Mouse (Mus musculus): ENCODE measurements at regions not wholly inside any gene's neighbourhood (a gene's known extent, or its start where the extent isn't known, plus 50 kb on each side); places are given as distances from the start of the nearest gene placed in this dataset.

DNA sequence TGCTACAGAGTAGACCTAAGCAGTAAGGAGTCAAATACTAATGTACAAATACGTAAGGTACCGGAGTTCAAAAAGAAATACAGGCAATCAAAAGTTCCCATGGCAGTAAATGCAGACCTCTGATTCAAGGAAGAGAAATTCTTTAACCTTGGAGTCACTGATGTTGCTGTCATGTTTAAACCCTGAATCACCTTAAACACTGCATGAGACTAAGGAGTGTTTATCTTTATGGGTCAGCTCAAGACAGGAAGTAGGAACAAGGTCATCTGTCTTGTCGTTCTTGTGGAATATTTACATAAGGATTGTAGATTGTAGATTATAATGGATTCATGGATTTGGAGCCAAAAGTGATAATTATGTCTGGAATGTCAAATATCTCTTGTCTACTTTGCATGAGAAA is 1708.7 kb upstream of the Slc10a2 start:
- DNase-seq (ENCODE audit: low read depth): no peak

DNA sequence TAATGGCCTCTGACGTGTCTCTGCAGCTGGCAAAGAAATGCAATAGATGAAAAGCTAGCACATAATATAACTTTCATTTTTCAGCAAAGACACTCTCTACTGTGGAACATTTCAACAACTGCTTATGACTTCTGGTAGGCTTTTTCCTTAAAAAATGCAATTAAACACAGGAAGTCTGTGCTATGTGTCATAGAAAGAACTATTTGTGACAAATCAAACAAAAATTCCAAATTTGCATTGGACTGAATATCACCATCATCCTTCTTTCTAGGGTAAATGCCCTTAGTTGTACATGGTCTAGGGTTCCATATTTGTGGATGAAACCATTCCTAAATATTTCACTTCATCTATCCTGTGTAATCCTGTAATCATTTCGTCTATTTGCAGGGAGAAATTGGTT is 1702.0 kb upstream of the Slc10a2 start:
- DNase-seq (ENCODE audit: low read depth): no peak

DNA sequence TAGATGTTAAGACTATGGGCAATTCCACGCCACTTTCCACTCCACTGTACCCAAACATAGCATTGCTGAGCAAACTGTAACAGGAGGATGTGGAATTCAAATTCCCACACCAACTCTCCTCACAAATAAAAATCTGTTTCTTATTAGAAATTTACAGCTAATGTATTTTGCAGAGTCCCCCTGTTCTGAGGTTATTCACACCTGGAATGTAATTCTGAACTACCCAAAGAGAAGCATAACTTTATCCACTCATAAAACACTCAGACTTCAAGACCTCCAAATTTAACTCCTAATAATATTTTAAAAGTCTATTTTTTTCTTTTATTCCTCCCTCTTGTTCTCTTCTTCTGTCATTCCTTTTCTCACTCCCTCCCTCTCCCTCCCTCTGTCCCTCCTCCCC is 1698.0 kb upstream of the Slc10a2 start:
- no peak for DNase-seq (ENCODE audit: low read depth)

DNA sequence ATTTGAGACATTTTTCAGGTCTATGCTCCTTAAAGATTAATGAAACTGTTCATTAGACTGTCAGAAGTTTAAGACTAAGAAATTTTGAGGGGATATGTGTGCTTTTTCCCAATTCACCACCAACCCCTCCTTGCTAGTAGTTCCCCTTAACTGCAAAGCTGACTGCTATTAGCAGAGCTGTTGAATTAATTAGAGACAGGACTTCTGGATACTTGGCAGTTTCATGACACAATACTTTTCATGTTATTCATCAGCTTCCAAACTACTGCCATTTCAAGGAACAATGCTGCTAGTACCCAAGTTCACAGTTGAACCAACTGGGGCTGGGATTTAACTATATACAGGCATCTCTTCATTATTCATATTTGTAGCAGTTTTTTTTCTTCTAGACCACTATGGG is 1695.9 kb upstream of the Slc10a2 start:
- no peak for DNase-seq (ENCODE audit: low read depth)

DNA sequence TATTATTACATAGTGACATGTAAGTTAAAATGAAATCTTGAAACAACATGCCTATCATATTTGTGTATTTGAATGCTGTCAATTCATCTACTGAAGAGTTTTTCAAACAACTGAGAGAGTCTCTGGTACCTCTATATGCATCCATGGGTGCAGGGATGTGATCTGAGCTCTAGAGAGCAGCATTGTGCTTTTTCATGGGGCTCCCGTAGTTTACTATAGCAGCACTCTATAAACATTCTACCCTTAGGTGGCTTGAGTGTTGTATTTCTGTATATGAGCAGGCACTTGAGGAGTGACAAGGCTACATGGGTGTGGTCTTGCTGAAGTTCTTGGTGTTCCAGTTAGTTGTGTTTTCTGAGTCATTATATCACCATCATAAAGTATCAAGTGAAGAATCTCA is 1683.9 kb upstream of the Slc10a2 start:
- DNase-seq (ENCODE audit: low read depth): no peak

DNA sequence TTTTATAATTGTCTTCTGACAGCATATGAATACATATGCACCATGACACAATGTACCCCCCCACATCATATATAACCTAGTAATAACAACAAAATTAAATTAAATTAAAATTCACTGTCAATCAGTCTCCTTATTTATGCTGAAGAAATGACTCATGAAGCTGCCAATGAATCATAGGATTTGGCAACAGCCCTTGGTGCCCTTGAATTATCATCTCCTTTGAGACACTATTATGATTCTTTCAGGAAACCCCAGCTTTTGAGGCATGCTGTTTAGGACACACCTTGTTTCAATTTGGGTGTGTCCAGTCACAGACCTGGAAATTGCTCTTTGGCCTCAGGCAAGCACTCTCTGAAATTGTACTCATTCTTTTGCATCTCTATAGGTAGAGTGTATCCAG is 1675.8 kb upstream of the Slc10a2 start:
- no peak for DNase-seq (ENCODE audit: low read depth)

DNA sequence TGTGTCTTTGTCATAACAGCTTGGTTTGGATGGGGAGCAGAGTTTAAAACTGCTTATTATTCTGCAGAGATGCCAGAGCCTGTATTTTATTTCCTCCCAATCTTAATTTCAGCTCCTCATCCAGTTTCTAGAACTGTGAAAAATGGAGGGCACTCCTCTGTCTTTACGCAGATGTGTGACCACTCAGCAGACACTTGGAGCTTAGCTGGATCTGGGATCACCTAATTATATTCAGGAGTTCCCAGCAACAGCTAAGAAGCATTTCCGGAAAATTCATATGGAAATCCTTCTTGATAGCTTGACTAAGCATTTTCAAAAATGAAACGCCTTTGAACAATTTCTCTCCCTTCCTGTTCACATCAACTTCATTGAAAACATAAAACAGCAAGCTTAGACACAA is 1670.0 kb upstream of the Slc10a2 start:
- no peak for DNase-seq (ENCODE audit: low read depth)

DNA sequence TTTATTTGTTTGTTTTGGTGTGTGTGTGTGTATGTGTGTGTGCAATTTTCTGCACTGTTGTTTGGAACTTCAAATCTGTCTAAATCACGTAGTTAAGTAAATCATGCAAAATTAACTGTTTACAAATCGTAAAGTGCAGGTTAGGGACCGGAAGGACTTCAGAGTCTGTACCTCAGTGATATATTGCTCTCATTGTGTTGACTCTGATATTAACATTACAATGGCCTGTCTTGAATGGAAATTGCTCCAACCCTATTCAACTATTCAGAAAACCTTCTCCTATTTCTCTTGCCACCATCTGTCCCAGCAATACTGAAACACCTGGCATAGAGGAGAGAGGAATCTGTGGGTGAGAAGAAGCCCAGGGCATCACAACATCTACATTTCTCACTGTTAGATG is 1624.4 kb upstream of the Slc10a2 start:
- DNase-seq (ENCODE audit: low read depth): no peak

DNA sequence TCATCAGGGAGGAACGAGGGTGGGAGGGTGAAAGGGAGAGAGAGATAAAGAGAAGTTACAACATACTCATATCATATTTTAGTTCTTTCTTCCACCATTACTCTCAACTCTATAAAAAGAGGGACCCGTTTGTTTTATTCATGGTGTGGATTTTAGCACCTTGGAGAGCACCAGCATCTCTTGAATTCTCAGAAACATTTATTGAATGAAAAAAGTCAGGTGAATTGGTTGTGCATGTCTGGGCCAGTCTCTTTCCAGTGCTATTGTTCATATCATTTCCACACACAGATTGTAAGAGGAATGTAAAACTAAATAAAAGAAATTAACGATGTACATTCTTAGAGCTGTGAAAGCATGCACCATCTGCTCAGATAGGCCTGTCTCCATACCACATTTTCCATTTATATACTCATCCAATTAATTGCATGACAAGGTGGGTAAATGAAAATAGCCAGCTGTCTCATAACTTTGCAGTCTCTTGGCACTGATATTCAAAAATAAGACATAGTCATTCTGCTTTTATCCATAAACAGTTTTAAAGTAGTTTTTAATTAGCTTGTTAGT is 1603.8 kb upstream of the Slc10a2 start:
- DNase-seq (ENCODE audit: low read depth): no peak

DNA sequence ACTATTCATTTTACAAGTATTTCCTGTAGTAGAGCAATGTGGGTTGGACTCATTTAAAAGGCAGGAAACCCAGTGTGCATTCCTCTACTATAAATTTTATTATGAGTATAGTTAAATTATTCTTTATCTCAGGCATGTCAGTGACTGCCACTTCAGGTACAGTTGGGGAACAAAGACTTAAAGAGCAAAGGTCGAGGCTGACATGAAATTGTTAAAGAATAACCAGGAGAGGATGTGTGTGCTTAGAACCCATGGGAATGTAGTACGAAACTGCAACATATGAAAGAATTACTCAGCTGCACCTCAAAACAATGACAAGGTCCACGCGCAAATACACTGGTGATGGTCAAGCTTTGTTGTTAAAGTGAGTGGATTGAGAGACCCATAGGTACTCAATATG is 1583.4 kb upstream of the Slc10a2 start:
- no peak for DNase-seq (ENCODE audit: low read depth)

DNA sequence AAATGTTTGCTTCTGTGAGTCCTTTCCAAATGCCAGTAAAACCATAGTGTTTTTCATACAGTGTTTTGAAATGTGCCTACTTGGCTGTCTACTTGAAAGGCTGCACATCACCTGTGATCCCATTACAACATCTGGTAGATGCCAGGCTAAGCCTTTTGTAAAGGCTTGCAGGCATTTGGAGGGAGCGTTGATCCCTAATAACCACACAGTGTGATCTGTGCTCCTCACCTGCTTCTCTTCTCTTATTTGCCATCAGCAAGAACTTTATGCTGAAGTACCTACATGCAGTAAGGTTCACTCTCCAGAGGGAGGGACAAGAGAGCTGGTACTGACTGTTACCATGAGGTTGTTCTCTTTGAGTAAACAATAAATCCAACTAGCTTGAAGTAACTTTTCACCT is 1553.7 kb upstream of the Slc10a2 start:
- no peak for DNase-seq (ENCODE audit: low read depth)

DNA sequence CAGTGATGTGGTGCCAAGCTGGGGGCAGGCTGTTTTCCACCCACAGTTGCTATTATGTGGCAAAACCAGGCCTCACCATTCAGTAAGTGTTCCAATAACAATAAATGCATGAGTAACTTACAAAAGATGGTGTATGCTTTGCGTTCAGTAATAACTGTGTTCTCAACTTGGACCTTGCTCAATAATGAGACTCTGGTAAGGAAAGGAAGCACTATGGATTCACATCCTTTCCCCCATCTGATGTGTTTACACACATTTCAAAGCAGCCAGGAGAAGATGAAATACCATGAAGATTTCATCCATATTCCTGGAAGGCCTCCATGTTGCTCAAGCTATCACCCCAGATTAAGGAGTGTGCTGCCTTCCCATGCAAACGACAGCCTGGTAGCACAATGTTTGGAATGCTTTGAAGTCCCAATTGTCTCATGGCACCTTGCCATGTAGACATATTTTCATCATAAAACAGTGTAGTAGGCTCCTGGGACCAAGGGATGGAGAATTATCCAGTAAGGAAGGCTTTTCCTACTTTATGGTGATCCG is 1552.4 kb upstream of the Slc10a2 start:
- DNase-seq (ENCODE audit: low read depth): no peak

DNA sequence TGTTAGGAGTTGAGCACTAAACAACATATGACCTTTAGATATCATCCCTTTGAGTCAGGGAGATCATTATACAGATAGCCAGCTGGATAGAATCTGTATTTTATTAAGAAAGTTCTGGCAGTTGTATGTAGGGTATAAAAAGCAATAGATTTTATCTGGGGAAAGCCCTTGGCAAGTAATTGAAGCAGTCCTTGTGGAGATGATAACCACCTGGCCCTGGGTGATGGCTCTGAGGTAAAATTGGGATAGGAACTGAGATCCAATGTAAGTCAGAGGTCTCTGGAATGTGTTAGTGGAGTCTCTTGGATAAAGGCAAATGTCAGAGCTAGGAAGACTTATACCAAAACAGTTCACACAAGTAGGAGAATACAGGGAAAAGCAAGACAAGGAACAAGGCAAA is 1547.0 kb upstream of the Slc10a2 start:
- DNase-seq (ENCODE audit: low read depth): no peak

DNA sequence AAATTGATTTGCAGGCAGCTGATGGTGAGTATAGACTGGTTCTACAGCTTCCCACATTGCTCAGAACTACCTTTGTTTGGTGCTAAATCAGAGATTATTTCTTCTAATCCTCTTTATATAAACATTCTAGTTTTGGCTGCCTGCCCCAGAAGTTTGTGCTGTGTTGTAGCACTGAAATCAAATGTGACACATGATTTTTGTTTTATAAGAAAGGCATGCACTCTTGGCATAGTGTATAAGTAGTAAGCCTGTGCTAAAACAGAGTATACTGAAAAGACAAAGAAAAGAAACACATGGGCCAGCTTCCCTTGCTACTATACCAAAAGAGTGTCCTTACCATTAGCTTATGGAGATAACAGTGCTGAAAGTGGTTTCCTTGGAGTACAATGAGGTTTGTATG is 1542.9 kb upstream of the Slc10a2 start:
- DNase-seq (ENCODE audit: low read depth): no peak

DNA sequence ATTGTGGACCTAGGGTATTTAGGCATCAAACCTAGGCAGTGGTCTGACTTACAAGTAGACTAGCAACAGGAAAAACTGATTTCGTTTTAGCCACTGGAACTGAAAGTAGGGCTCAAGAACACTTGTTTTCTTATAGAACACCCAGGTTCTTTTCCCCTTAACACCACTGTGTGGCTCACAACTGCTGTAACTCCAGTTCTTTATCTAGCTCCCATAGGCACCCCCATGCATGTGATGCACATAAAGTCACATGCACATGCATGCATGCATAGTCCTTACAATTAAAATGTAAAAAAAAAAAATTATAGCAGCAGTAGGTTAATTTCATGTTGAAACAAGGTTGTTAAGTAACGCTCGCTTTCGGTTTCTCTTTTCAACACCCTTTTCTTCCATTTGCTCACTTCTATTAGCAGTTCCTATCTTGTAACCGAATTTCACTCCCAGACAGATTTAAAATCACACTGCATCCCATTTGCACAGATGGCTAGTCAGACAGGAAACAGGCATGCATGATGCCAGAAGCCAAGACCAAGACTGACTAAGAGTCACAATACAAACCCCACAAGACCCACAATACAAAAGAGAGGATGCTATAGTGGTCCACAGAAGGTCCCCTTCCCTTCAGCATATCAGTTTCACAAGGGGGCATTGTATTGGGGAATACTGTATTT is 1540.3 kb upstream of the Slc10a2 start:
- DNase-seq (ENCODE audit: low read depth): no peak

DNA sequence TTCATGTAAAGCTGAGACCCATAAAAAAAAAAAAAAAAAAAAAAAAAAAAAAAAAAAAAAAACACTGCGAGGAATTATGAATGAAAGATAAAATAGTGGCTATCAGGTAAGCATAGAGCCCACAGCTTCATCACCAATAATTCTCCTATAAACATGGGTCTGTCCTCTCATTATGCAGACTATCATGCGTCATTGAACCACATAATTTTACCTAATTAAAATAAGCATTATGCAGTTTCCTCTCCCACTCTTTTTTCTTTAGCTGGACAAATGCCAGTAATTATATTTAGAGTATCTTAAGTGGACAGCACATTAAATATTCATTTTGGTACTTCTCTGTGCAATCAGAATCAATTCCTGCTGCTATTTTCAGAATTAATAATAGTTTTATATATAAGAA is 1539.2 kb upstream of the Slc10a2 start:
- DNase-seq (ENCODE audit: low read depth): no peak

DNA sequence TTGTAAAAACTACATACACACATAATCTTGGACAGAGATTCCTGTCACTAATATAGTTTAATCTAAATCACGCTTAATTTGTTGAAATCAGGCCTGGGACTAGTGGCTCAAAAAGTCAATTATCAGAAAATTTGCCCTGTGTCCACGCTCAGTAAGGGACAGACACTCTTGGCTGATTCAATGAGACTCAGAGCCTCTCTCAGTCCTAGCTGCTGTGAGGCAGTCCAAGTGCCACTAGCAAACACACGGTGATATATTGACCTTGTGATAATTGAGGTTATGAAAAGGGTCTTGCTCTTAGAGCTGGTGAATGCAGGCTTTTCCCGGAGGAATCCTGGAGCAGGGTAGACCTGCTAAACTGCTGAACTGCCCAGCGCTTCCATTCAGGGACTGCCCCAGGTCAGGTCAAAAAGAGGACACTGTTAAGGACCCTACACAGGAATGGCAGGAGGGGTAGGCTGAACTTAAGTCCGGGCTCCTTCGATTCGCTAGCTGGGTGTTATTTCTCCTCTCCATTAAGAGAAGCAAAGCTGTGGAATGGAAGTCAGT is 1521.9 kb upstream of the Slc10a2 start:
- no peak for DNase-seq (ENCODE audit: low read depth)

DNA sequence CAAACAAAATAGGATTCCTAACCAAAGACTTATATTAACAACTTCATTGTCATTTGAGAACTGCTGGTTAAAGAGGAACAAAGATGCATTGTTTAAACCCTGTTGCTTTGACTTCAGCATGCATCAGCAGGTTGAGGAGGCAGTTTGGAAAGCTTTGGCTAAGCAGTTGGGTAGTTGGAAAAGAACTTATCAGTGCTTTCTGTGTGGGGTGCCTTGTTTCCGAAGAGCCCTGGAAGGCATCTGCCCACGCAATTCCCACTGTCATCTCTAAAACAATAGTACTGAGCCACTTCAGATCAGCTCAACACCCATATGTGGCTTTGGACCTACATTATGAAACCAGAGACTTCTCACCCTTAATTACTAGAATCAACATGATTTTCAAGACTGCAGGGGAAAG is 1503.7 kb upstream of the Slc10a2 start:
- DNase-seq (ENCODE audit: low read depth): no peak

DNA sequence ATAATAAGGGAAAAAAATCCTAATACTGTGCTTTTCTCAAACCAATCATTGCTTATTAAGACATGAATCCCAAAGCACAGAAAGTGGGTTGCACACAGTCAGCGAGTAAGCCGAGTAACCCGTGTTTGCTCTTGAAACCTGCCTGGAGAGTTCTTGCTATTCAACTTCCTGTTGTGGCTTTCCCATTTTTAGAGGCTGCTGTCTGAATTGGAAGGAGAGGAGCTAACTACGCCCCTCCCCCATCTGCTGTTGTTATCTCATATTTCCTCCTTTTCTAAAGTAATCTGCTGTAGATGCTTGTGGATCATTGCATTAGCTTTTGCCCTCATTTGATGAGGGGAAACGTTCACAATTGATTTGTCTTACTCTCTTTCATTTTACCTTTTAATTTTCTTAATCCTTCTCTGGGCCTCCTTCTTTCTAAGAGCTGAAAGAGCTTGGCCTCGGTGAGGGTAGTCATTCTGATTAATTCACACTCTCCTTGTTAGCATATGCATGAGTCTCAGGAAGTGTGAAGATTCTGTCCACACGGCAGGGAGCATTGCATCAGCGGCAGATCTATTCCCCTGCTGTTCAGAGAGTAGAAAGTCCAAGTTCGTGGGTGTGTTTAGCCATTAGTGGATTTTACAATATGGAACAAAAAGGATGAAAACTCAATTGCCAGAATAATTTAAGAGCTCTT is 1501.8 kb upstream of the Slc10a2 start:
- no peak for DNase-seq (ENCODE audit: low read depth)

DNA sequence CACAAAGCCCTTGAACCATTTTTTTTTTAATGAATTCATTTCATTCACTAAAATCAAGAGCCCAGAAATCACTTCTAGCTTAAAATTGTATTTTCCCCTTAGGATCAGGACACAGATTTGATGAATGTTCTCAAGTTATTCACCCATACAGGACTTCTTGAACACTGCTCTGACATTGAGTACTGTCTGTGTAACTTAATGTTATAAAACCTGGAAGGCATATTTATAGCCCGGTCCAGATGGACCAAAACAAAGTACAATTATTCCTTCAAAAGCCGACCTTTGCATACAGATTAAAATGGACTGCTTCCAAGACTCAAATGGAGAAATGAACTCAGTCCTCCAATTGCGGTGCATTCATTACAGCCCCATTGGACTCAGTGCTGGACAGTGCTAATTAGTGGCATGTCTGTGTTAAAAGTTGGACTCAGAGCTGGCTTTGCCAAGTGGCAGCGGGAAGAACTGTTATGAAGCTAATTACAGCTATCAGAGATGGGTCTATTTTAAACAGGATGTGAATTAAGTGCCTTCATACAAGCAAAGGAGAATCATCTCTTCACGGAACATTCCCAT is 1499.2 kb upstream of the Slc10a2 start:
- DNase-seq (ENCODE audit: low read depth): no peak

DNA sequence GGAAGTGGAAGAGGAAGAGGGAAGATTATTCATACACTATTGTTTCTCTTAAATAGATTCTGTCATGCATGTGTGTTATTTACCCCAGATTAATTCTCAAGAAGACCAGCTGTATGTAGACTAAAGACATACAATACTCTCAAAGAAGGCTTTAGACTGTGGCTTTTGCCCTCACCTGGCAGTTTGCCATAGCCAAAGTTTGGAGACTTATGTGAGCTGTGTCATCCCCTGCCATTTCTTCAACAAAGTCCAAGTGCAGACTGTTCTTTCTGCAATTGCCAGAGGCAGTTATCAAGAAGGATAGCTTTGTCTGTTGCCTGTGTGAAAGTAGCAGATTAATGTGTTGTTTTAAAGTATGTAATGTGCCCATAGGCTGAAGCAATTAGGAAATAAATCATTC is 1485.0 kb upstream of the Slc10a2 start:
- DNase-seq (ENCODE audit: low read depth): no peak

DNA sequence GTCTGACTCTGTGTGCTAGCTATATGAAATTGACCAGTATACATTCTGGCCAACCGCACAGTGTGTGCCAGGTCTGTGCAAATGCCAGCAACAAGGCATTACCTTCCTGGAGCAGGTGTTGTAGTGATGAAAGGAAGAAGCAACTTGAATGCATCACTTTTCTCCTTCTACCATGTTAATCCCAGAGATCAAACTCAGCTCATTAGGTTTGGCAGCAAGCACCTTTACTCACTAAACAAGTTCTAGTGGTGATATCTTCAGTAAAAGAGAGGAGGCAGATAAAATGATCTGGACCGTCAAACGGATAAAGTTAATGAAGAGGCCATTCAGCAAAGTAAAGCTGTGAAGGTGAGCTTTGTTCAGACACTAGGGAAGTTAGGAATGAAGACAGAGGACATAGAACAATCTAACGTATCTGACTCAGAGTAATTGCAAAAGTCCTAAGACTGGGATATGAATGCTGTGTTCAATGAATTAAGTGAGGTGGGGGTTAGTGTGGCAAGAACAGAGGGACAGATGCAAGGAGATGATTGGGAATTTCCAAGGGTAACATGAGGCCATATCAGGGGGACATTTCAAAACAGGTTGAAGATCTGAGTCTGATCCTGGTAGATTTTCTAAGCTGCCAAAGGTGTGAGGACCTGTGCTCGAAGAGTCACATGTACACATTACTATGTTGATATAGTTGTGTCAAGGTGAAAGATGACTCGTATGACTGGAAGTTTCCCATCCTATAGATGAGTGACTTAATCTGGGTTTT is 1478.4 kb upstream of the Slc10a2 start:
- no peak for DNase-seq (ENCODE audit: low read depth)

Data from c-Kit-positive CD71-positive TER-119-negative erythroid progenitor cells, embryonic 14.5 days (primary cell).